Comparison of ENCODE assay signal across 8 mouse cellular contexts in genomic region chr2:132131266-132131665, GRCm38 (mm10). TPM values are rescaled to one million over a fixed set of nuclear protein-coding genes. Genes with fewer than 3 reads are reported as not detected.
A peak's percentile ranks its signal among the peaks of the same experiment; 100 is the strongest.
DNase-seq lines count a peak whose midpoint lies in the region; ATAC-seq lines count a peak whose summit lies in the region.

No protein-coding gene starts in this region.

- 10% methylated on average over 9 of the region's 9 CpGs for WGBS in intestine, embryonic 15.5 days
- 3% methylated on average over 9 of the region's 9 CpGs for WGBS in liver, embryonic 16.5 days (ENCODE audit: insufficient replicate concordance)
- WGBS in neural tube, embryonic 13.5 days: 5% methylated on average over 9 of the region's 9 CpGs

- peak overlapping the region; percentile 46 for H3K4me2 ChIP-seq in intestine, embryonic 15.5 days (replicated peaks)
- H3K4me2 ChIP-seq in liver, embryonic 16.5 days (ENCODE audit: low read depth, low read length): peak overlapping the region; percentile 44
- peak overlapping the region; percentile 31 for H3K4me2 ChIP-seq in neural tube, embryonic 13.5 days

- peaks cover 9% of the 10 kb centered on the region; the same call in 1 of the 2 replicates for H3K4me1 ChIP-seq in intestine, embryonic 15.5 days (replicated peaks)
- no peaks in the 10 kb centered on the region for H3K4me1 ChIP-seq in liver, embryonic 16.5 days (ENCODE audit: control insufficient read depth, low read depth, low read length)
- H3K4me1 ChIP-seq in neural tube, embryonic 13.5 days (replicated peaks): peaks cover 37% of the 10 kb centered on the region

- H3K27me3 ChIP-seq in intestine, embryonic 15.5 days (replicated peaks): no peaks in the 10 kb centered on the region
- H3K27me3 ChIP-seq in liver, embryonic 16.5 days (ENCODE audit: control insufficient read depth, insufficient read depth, low read depth, low read length): no peaks in the 10 kb centered on the region
- no peaks in the 10 kb centered on the region for H3K27me3 ChIP-seq in neural tube, embryonic 13.5 days

- no peaks in the 10 kb centered on the region for H3K9me3 ChIP-seq in intestine, embryonic 15.5 days
- no peaks in the 10 kb centered on the region for H3K9me3 ChIP-seq in liver, embryonic 16.5 days (replicated peaks; ENCODE audit: control insufficient read depth, low read length)
- H3K9me3 ChIP-seq in neural tube, embryonic 13.5 days: no peaks in the 10 kb centered on the region

- no peak overlapping the region for H3K9ac ChIP-seq in intestine, embryonic 15.5 days
- no peak overlapping the region for H3K9ac ChIP-seq in liver, embryonic 16.5 days (ENCODE audit: low read depth, low read length)
- peak overlapping the region; percentile 41; the same call in 1 of the 2 replicates for H3K9ac ChIP-seq in neural tube, embryonic 13.5 days

- no peaks in the 10 kb centered on the region for H3K36me3 ChIP-seq in intestine, embryonic 15.5 days
- no peaks in the 10 kb centered on the region for H3K36me3 ChIP-seq in liver, embryonic 16.5 days (ENCODE audit: control insufficient read depth, insufficient read depth)
- no peaks in the 10 kb centered on the region for H3K36me3 ChIP-seq in neural tube, embryonic 13.5 days

- H3K27ac ChIP-seq in intestine, embryonic 15.5 days: no peak overlapping the region
- H3K27ac ChIP-seq in liver, embryonic 16.5 days (ENCODE audit: low read length): no peak overlapping the region
- H3K27ac ChIP-seq in neural tube, embryonic 13.5 days (replicated peaks): no peak overlapping the region

- no peak overlapping the region for H3K4me3 ChIP-seq in intestine, embryonic 15.5 days (replicated peaks)
- peak overlapping the region; percentile 25; the same call in 1 of the 2 replicates for H3K4me3 ChIP-seq in liver, embryonic 16.5 days (ENCODE audit: low read depth, low read length)
- H3K4me3 ChIP-seq in neural tube, embryonic 13.5 days: no peak overlapping the region

- DNase-seq in cerebellum, postnatal 4 days (ENCODE audit: low spot score in 2 of 2): no peak
- DNase-seq in cerebellum, postnatal 14 days: peak; percentile 75 to 81
- DNase-seq in frontal cortex, postnatal 14 days (ENCODE audit: low spot score in 2 of 2): no peak

- peak; percentile 77 for ATAC-seq in cerebellum, adult (ENCODE audit: insufficient number of reproducible peaks, low FRiP score, low TSS enrichment)
- ATAC-seq in granulocyte monocyte progenitor cell, adult 5-6 weeks (replicated peaks; ENCODE audit: poor library complexity, severe bottlenecking): peak; percentile 99
- ATAC-seq in intestine, embryonic 15.5 days: peak; percentile 88
- peak; percentile 68 for ATAC-seq in liver, embryonic 16.5 days (ENCODE audit: low read depth)
- peak; percentile 36; the same call in 1 of the 2 replicates for ATAC-seq in neural tube, embryonic 13.5 days (ENCODE audit: low read depth)

RNA-seq across cellular contexts. Expression of gene Slc23a2, which starts 13.6 kb away (rescaled TPM):
- total RNA-seq in granulocyte monocyte progenitor cell, adult 5-6 weeks (2014; fragmentation: Nextera tagmentation): 4.5 and 12.5 TPM in 2 replicates
- 5.6 and 17.1 TPM in 2 replicates for total RNA-seq in granulocyte monocyte progenitor cell, adult 5-6 weeks (2017)
- polyA plus RNA-seq in intestine, embryonic 15.5 days (2015; fragmentation: Nextera tagmentation; extraction: Ambion mirVana): 12.8 and 13.0 TPM in 2 replicates
- 2.7 and 4.1 TPM in 2 replicates for polyA plus RNA-seq in liver, embryonic 16.5 days (2015; fragmentation: Nextera tagmentation; extraction: Ambion mirVana)
- 23.8 and 28.6 TPM in 2 replicates for polyA plus RNA-seq in neural tube, embryonic 13.5 days (2015; fragmentation: Nextera tagmentation; extraction: Ambion mirVana)

Comparison
In these comparisons a context has a peak if more than half of its experiments do, and no peak if none do; other contexts are left out.
1. DNase-seq: peak in cerebellum, postnatal 14 days (2 of 2); none in cerebellum, postnatal 4 days (0 of 2) and frontal cortex, postnatal 14 days (0 of 2).
2. ATAC-seq: peak in every context shown above with its lines; median percentile 99 in granulocyte monocyte progenitor cell, adult 5-6 weeks; 88 in intestine, embryonic 15.5 days; 77 in cerebellum, adult; 68 in liver, embryonic 16.5 days; 36 in neural tube, embryonic 13.5 days.
3. Peak in every context shown above with its lines, with median percentiles within 50 percentile points of each other: H3K4me2 ChIP-seq.